Mouse (Mus musculus) B cell, adult 67 days (primary cell): ENCODE data around the gene Ace3. TPM values are rescaled to one million over a fixed set of nuclear protein-coding genes. Genes with fewer than 3 reads are reported as not detected.

Source experiments
- total RNA-seq, 2 experiments: library from RNA; stranded (reverse); gene quantifications; 4 replicates each; pipeline ENCODE4 v1.2.4; 2023

Gene Ace3
- total RNA-seq: not detected

DNA sequence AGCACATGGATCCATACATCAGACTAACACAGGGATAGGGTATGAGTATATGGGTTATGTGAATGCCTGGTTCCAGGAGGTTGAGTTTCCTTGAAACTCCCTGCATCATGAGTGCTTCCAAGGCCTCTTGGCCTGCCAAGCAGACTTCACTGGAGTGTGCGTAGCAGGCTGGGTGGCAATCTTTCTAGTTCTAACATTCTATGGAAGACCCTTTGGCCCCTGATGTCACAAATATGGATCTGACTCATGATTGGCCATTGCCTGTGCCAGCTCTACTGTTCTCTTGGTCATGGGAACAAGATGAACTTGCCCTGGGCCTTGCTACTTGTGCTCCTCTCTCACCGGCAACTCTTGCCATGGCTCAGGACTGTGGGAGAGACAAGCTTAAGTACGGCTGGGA lies at the start of gene Ace3:
Ace3 (plus strand) TSS at position 301 of the 400 bp plus-strand sequence.

GRCm38 (mm10) chr11:105952911-105953386 lies 41.5 kb upstream of the Ace3 start, which contains the start of gene Cyb561:
Cyb561 (minus strand) TSS chr11:105953336.

GRCm38 (mm10) chr11:105967741-105968574 lies 26.5 kb upstream of the Ace3 start, which contains the start of gene Ace:
Ace (plus strand) TSS chr11:105967945.

GRCm38 (mm10) chr11:106007821-106008220 lies 13.3 kb downstream of the Ace3 start, which contains the start of gene Kcnh6:
Kcnh6 (plus strand) TSS chr11:106008124.

GRCm38 (mm10) chr11:106036548-106037417 lies 42.3 kb downstream of the Ace3 start, which contains the start of gene Dcaf7:
Dcaf7 (plus strand) TSS chr11:106036872.

Other genes starting within 250 kb of the Ace3 start
- not detected for gene Cyb561, start 41.3 kb upstream of the Ace3 start, total RNA-seq
- under 1 TPM in 1 of 2 experiments, not detected in 1; 0.24 TPM for gene Ace, start 26.7 kb upstream of the Ace3 start, total RNA-seq
- under 1 TPM in 1 of 2 experiments, not detected in 1; 0.26 TPM for gene Kcnh6, start 13.4 kb downstream of the Ace3 start, total RNA-seq
- gene Dcaf7, start 42.2 kb downstream of the Ace3 start, total RNA-seq: 10 to 100 TPM; 78.3 to 84.5 TPM
- 10 to 100 TPM in 1 of 2 experiments, 1 to 10 TPM in 1; 7.7 to 12.7 TPM for gene Taco1, start 71.4 kb downstream of the Ace3 start, total RNA-seq
- gene Map3k3, start 89.9 kb downstream of the Ace3 start, total RNA-seq: 100 to 1,000 TPM; 121 to 133 TPM
- gene Gm10840, start 166.2 kb downstream of the Ace3 start, total RNA-seq: 10 to 100 TPM in 1 of 2 experiments, 1 to 10 TPM in 1; 4.0 to 15.8 TPM
- 100 to 1,000 TPM; 463 to 554 TPM for gene Limd2, start 166.2 kb downstream of the Ace3 start, total RNA-seq
- gene Strada, start 207.5 kb downstream of the Ace3 start, total RNA-seq: 10 to 100 TPM; 41.1 to 48.4 TPM
- 10 to 100 TPM; 44.7 to 47.6 TPM for gene Ccdc47, start 221.7 kb downstream of the Ace3 start, total RNA-seq
- gene Ddx42, start 222.3 kb downstream of the Ace3 start, total RNA-seq: 10 to 100 TPM; 74.1 to 75.4 TPM